Mouse (Mus musculus): ENCODE data around the gene Olfr1151. TPM values are rescaled to one million over a fixed set of nuclear protein-coding genes. Genes with fewer than 3 reads are reported as not detected.

Olfr1151 gene
- total RNA-seq (2023): not detected

DNA sequence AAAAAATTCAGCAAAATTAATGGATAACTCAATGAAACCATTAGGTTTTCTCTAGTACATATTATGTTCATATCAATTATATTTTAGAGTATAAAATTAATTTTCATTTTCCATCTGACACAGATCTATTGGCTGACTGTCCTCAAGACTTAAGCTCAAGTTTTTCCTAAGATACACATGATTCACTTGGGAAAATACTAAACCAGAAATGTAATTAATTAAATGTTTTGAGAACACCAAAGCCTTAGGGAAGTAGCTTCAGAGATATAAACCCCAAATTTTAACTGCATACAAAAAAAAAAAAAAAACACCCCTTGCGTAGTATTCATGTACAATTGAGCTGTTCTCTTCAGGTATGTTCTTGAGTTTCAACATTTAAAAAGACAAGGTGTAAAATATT is at the start of gene Olfr1151:
TSS of gene Olfr1151 (plus strand) at position 301 of the 400 bp plus-strand sequence.

DNA sequence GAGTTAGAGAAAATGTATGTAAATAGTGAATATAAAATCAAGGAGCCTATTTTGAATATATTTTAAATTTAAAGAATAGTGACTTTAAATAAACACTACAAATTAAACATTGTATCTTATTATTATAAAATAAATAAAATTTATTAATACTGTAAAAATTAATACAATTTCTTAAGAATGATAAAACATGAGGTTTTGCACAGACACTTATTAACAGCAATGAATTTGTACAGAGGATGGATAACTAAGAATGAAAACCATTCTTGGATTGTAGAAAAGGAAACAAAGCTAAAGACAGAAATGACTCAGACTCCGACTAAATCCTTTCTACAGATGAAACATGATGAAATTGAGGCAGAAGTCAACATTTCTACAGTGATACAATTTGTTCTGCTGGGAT is 46.1 kb upstream of the Olfr1151 start, which contains the start of gene Olfr1145:
TSS of gene Olfr1145 (plus strand) at position 301 of the 400 bp plus-strand sequence.

DNA sequence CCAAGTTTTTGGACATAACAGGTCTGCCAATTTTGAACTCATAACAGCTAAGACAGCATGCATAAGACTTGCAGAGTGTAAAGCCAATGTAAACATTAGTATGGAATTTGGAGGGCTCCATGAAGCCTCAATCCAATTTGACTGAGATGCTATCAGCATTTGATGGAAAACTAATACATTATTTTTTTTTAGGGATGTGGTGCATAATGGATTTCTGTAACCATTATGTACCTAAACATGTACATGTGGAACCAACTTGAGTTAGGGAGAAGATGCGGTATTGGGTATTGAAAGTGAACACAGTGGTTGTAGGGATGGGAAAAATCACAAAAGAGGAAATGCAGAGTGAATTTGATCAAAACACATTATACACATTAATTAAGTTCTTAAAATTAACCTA is 25.4 kb upstream of the Olfr1151 start, which contains the start of gene Olfr1148:
TSS of gene Olfr1148 (plus strand) at position 301 of the 400 bp plus-strand sequence.

DNA sequence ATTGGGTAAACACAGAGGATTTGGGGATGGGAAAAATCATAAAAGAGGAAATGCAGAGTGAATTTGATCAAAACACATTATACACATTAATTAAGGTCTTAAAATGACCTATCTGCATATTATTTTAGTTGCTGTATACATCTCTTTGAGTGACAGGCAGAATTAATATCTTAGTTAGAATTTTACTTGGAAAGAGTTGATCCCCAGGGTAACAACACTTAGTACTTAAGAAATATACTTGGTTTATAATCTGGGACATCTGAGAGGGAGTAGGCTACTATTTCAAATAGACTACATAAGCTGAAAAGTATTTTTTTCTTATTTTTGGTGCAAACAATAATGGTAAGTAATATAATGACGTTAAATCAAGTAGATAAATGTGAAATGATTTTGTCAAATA is 12.0 kb upstream of the Olfr1151 start, which contains the start of gene Olfr1150-ps1:
TSS of gene Olfr1150-ps1 (plus strand) at position 301 of the 400 bp plus-strand sequence.

DNA sequence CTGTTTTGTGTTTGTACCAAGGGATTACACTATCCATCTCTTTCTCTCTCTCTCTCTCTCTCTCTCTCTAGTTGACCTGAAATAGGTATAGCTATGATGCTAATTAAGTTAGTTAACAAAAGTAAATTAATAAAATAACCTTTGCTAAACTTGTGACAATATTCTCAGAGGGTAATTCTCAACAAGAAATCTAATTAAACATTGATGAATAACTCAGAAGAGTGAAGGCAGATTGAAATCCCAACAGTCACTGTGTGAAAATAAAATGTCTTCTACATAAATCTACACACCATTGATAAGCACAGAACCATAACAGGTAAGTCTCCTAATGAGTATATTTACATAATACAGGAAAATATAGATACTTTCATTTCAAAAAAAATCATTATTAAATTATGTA is 10.5 kb downstream of the Olfr1151 start, which contains the start of gene Olfr1152:
TSS of gene Olfr1152 (plus strand) at position 301 of the 400 bp plus-strand sequence.

DNA sequence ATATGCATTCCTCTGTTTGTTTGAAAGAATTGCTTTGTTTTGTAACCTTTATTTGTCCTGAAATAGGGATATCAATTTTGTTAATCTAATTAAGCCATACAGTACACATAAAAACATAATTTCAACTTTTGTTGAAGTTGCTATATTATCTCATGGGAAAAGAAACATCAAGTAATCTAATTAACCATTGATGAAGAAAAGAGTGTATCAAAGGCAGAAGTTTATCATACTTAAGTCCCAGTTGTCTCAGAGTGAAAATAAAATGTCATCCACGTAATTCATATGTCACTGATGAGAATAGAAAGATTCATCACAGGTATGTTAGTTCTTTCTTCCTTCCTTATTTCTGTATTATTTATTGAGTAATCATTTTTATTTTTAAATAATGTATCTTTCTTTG is 39.0 kb downstream of the Olfr1151 start, which contains the start of gene Olfr1153:
TSS of gene Olfr1153 (plus strand) at position 301 of the 400 bp plus-strand sequence.

DNA sequence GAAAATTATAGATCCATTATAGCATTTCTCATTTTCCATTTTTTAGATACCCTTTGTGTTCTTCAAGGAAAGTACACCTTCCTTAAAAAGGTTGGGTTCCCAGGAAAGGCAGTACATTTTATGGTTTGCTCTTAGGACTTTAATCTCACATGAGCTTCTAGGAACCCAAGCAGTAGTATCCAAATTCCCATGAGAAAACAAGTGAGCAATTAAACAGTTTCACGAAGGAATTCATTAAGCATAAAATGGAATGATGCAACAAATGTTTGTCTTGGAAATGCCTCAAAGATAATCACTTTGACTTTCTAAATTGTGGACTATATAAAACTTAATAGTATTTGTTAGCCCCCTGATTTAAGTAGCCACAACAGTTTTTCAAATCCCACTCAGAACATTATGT is 49.4 kb downstream of the Olfr1151 start, which contains the start of gene Olfr1154:
TSS of gene Olfr1154 (minus strand) at position 101 of the 400 bp plus-strand sequence.

Other genes with a start within 250 kb of the Olfr1151 start
- not detected for gene Olfr1130, start 249.7 kb upstream of the Olfr1151 start, total RNA-seq (2023)
- not detected for gene Olfr1131, start 228.8 kb upstream of the Olfr1151 start, total RNA-seq (2023)
- gene Olfr1132, start 218.3 kb upstream of the Olfr1151 start, total RNA-seq (2023): not detected
- not detected for gene Olfr1133, start 208.5 kb upstream of the Olfr1151 start, total RNA-seq (2023)
- not detected for gene Olfr1134, start 197.4 kb upstream of the Olfr1151 start, total RNA-seq (2023)
- not detected for gene Olfr1135, start 182.2 kb upstream of the Olfr1151 start, total RNA-seq (2023)
- gene Olfr1136, start 161.9 kb upstream of the Olfr1151 start, total RNA-seq (2023): not detected
- not detected for gene Olfr1137, start 142.7 kb upstream of the Olfr1151 start, total RNA-seq (2023)
- not detected for gene Olfr1138, start 115.9 kb upstream of the Olfr1151 start, total RNA-seq (2023)
- not detected for gene Olfr1140, start 112.1 kb upstream of the Olfr1151 start, total RNA-seq (2023)
- not detected for gene Olfr1141, start 101.9 kb upstream of the Olfr1151 start, total RNA-seq (2023)
- not detected for gene Olfr152, start 76.4 kb upstream of the Olfr1151 start, total RNA-seq (2023)
- not detected for gene Olfr1143, start 55.3 kb upstream of the Olfr1151 start, total RNA-seq (2023)
- gene Olfr1145, start 46.0 kb upstream of the Olfr1151 start, total RNA-seq (2023): not detected
- gene Olfr1148, start 25.3 kb upstream of the Olfr1151 start, total RNA-seq (2023): not detected
- not detected for gene Olfr1150-ps1, start 11.9 kb upstream of the Olfr1151 start, total RNA-seq (2023)
- not detected for gene Olfr1152, start 10.6 kb downstream of the Olfr1151 start, total RNA-seq (2023)
- gene Olfr1153, start 39.1 kb downstream of the Olfr1151 start, total RNA-seq (2023): not detected
- gene Olfr1154, start 49.3 kb downstream of the Olfr1151 start, total RNA-seq (2023): not detected
- gene Olfr1155, start 89.3 kb downstream of the Olfr1151 start, total RNA-seq (2023): not detected
- gene Olfr1156, start 97.2 kb downstream of the Olfr1151 start, total RNA-seq (2023): not detected
- not detected for gene Olfr1157, start 112.4 kb downstream of the Olfr1151 start, total RNA-seq (2023)
- gene Olfr74, start 118.8 kb downstream of the Olfr1151 start, total RNA-seq (2023): not detected
- gene Olfr1158, start 134.3 kb downstream of the Olfr1151 start, total RNA-seq (2023): not detected
- not detected for gene Olfr1160, start 152.4 kb downstream of the Olfr1151 start, total RNA-seq (2023)
- gene Olfr1161, start 166.9 kb downstream of the Olfr1151 start, total RNA-seq (2023): not detected
- gene Olfr73, start 181.8 kb downstream of the Olfr1151 start, total RNA-seq (2023): not detected
- not detected for gene Olfr1162, start 195.3 kb downstream of the Olfr1151 start, total RNA-seq (2023)
- gene Olfr1163, start 216.0 kb downstream of the Olfr1151 start, total RNA-seq (2023): not detected
- not detected for gene Olfr1164, start 238.1 kb downstream of the Olfr1151 start, total RNA-seq (2023)

Measured in CD4-positive naive resting alpha-beta T cell, adult 76 days (primary cell).